Mouse (Mus musculus): ENCODE results near the gene Ccrl2. TPM values are rescaled to one million over a fixed set of nuclear protein-coding genes. Genes with fewer than 3 reads are reported as not detected.

Ccrl2 gene
- polyA plus RNA-seq, 1 experiment from 2014 or later = 2.7 TPM

DNA sequence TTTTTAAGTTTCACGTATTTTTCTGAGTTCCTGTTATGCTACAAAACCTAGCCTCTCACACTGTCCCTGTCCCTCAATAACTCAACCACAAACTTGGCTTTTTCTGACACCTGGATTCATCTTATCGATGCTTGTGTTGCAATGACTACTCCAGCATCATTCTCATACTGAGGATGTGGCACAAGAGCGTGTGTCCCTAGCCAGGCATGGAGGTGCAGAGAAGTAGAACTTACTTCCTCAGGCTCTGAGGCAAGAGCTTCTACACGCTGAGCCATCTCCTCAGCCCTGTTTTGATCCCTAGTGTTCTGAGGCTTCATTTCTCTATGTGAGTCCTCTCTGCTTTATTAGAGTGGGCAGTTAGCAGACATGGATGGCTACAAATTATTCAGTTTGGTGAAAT is 23.6 kb downstream of the Ccrl2 start:
- H3K27me3 ChIP-seq (ENCODE audit: insufficient read depth, low read length) = no peaks in the 10 kb centered on the region
- DNase-seq (ENCODE audit: low spot score) = no peak
- no peak overlapping the region for H3K9ac ChIP-seq (ENCODE audit: low read depth, low read length)
- H3K9me3 ChIP-seq (replicated peaks; ENCODE audit: low read length) = no peaks in the 10 kb centered on the region
- no peak for TF ChIP-seq CTCF (IDR thresholded peaks at IDR 0.05; ENCODE audit: low read depth)
- H3K4me1 ChIP-seq (replicated peaks; ENCODE audit: insufficient read depth, low read length) = no peaks in the 10 kb centered on the region
- no peak overlapping the region for H3K4me2 ChIP-seq (ENCODE audit: low read length)
- no peak overlapping the region for H3K27ac ChIP-seq
- no peak overlapping the region for H3K4me3 ChIP-seq (replicated peaks; ENCODE audit: low read depth, low read length)
- H3K36me3 ChIP-seq (ENCODE audit: insufficient read depth, low read length) = no peaks in the 10 kb centered on the region
- ATAC-seq (replicated peaks; ENCODE audit: low FRiP score, low read depth) = no peak
- WGBS = 88% methylated on average over 4 of the region's 4 CpGs

DNA sequence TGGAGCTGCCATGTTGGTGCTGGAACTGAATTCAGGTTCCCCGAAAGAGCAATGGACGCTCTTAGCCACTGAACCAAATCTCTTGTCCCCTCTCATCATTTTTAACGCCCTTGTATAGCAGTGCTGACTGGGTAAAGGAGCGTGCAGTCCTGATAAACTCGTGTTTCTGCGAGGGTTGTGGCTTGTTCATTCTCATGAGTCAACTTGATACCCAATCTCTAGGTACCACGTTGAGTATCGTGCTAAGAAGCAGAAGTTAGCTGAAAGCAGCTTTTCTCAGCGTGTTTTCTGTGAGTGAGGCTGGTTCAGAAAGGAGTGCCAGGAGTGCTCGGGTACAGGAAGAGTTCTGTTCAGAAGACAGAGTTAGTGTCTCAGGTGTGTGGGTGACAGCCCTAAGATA is 30.5 kb downstream of the Ccrl2 start:
- Histone ChIP-seq H3K4me3 (replicated peaks; ENCODE audit: low read depth, low read length) (no peak overlapping the region), H3K4me2 (ENCODE audit: low read length) (no peak overlapping the region), H3K36me3 (ENCODE audit: insufficient read depth, low read length) (no peaks in the 10 kb centered on the region), H3K9me3 (replicated peaks; ENCODE audit: low read length) (no peaks in the 10 kb centered on the region), H3K27ac (no peak overlapping the region), H3K4me1 (replicated peaks; ENCODE audit: insufficient read depth, low read length) (no peaks in the 10 kb centered on the region), H3K9ac (ENCODE audit: low read depth, low read length) (no peak overlapping the region), H3K27me3 (ENCODE audit: insufficient read depth, low read length) (no peaks in the 10 kb centered on the region)
- DNase-seq (ENCODE audit: low spot score) = no peak
- no peak for TF ChIP-seq CTCF (IDR thresholded peaks at IDR 0.05; ENCODE audit: low read depth)
- ATAC-seq (replicated peaks; ENCODE audit: low FRiP score, low read depth) = no peak
- WGBS = 85% methylated on average over 10 of the region's 10 CpGs

DNA sequence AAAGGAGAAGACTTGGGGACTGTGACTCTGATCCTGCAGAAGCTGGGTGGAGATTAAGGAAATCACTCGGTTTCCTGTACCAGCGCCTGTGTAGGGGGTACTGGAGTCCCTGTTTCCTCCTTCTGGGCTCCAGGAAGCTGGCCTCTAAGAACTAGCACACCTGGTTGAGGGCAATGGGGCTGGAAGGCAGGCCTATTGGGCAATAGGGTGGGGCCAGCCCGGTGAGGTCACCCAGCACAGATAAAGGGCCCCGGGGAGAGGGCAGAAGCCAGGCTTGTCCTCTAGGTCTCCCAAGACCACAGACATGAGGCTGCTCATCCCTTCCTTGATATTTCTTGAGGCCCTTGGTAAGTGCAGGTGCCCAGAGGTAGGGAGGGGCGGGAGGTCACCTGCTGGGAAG is 38.3 kb downstream of the Ccrl2 start, which contains the start of gene Ltf:
Ltf (plus strand) TSS at position 250 of the 400 bp plus-strand sequence.
- no peaks in the 10 kb centered on the region for H3K4me1 ChIP-seq (replicated peaks; ENCODE audit: insufficient read depth, low read length)
- no peak for ATAC-seq (replicated peaks; ENCODE audit: low FRiP score, low read depth)
- H3K27ac ChIP-seq = no peak within 1 kb of the TSS
- no peaks in the 10 kb centered on the region for H3K36me3 ChIP-seq (ENCODE audit: insufficient read depth, low read length)
- H3K9ac ChIP-seq (ENCODE audit: low read depth, low read length) = no peak within 1 kb of the TSS
- no peak within 1 kb of the TSS for H3K4me2 ChIP-seq (ENCODE audit: low read length)
- DNase-seq (ENCODE audit: low spot score) = no peak
- 82% methylated on average over 5 of the region's 5 CpGs for WGBS
- H3K9me3 ChIP-seq (replicated peaks; ENCODE audit: low read length) = no peaks in the 10 kb centered on the region
- no peak within 1 kb of the TSS for H3K4me3 ChIP-seq (replicated peaks; ENCODE audit: low read depth, low read length)
- H3K27me3 ChIP-seq (ENCODE audit: insufficient read depth, low read length) = no peaks in the 10 kb centered on the region
- TF ChIP-seq CTCF (IDR thresholded peaks at IDR 0.05; ENCODE audit: low read depth) = no peak

DNA sequence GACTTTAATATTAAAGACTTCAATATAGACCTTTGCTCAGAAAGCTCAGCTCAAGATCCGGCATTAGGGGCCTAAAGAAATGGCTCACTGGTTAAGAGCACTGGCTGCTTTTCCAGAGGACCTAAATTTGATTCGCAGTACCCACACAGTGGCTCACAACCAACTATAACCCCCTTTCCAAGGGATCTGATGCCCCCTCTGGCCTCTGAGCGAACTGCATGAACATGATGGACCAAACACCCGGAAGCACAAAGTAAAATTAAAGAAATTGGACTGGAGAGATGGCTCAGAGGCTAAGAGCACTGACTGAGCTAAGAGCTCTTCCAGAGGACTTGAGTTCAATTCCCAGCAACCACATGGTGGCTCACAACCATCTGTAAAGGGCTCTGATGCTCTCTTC is 41.7 kb downstream of the Ccrl2 start:
- ATAC-seq (replicated peaks; ENCODE audit: low FRiP score, low read depth) (no peak), DNase-seq (ENCODE audit: low spot score) (no peak)
- Histone ChIP-seq H3K27ac (no peak overlapping the region), H3K36me3 (ENCODE audit: insufficient read depth, low read length) (no peaks in the 10 kb centered on the region), H3K4me1 (replicated peaks; ENCODE audit: insufficient read depth, low read length) (no peaks in the 10 kb centered on the region), H3K9ac (ENCODE audit: low read depth, low read length) (no peak overlapping the region), H3K27me3 (ENCODE audit: insufficient read depth, low read length) (no peaks in the 10 kb centered on the region), H3K9me3 (replicated peaks; ENCODE audit: low read length) (no peaks in the 10 kb centered on the region), H3K4me2 (ENCODE audit: low read length) (no peak overlapping the region), H3K4me3 (replicated peaks; ENCODE audit: low read depth, low read length) (no peak overlapping the region)
- peak; percentile 34; the same call in 1 of the 2 replicates for TF ChIP-seq CTCF (IDR thresholded peaks at IDR 0.05; ENCODE audit: low read depth)
- WGBS = 85% methylated on average over 4 of the region's 4 CpGs

DNA sequence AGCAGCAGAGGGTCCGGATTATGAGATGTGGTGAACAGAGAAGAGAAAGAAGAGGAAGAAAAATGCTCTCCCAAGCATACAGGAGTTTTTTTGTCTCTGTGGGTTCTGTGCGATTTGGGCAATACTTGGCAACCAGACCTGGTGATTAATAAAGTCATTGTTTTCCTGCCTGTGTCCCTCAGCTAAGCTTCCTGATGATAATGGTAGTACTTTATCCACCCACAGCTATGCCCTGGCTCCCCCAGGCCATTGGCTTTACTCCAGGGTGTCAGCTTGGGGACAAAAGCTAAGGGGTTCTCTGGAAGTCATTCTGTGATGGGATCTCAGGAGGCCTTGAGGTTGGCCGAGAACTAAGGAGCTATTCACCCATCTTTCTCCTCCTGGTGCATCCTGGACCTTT is 45.3 kb downstream of the Ccrl2 start:
- no peak for TF ChIP-seq CTCF (IDR thresholded peaks at IDR 0.05; ENCODE audit: low read depth)
- Histone ChIP-seq H3K36me3 (ENCODE audit: insufficient read depth, low read length) (no peaks in the 10 kb centered on the region), H3K9ac (ENCODE audit: low read depth, low read length) (no peak overlapping the region), H3K27ac (no peak overlapping the region), H3K4me3 (replicated peaks; ENCODE audit: low read depth, low read length) (no peak overlapping the region), H3K9me3 (replicated peaks; ENCODE audit: low read length) (no peaks in the 10 kb centered on the region), H3K27me3 (ENCODE audit: insufficient read depth, low read length) (no peaks in the 10 kb centered on the region), H3K4me1 (replicated peaks; ENCODE audit: insufficient read depth, low read length) (no peaks in the 10 kb centered on the region), H3K4me2 (ENCODE audit: low read length) (no peak overlapping the region)
- DNase-seq (ENCODE audit: low spot score) = no peak
- ATAC-seq (replicated peaks; ENCODE audit: low FRiP score, low read depth) = no peak
- 79% methylated on average over 3 of the region's 3 CpGs for WGBS

DNA sequence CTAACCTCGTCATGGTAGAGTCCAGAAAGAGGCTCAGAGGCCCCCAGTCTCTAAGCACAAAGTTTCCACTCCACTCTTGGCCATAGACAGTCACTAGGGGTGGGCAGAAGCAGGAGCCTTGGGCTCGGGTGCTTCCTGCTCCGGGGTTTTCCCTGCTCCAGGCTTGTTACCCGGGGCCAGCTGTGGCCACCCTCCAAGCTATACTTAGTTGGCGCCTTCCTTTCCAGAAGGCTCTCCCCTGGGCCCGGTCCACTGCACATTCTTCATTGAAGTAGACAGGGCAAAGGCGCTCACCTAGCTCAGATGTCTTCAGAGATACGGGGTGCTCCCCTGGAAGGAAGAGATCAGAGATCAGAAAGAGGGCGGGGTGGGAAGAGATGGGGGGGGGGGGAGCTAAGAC is 45.8 kb downstream of the Ccrl2 start:
- Histone ChIP-seq H3K36me3 (ENCODE audit: insufficient read depth, low read length) (no peaks in the 10 kb centered on the region), H3K9me3 (replicated peaks; ENCODE audit: low read length) (no peaks in the 10 kb centered on the region), H3K27me3 (ENCODE audit: insufficient read depth, low read length) (no peaks in the 10 kb centered on the region), H3K4me3 (replicated peaks; ENCODE audit: low read depth, low read length) (no peak overlapping the region), H3K4me1 (replicated peaks; ENCODE audit: insufficient read depth, low read length) (no peaks in the 10 kb centered on the region), H3K4me2 (ENCODE audit: low read length) (no peak overlapping the region), H3K27ac (no peak overlapping the region), H3K9ac (ENCODE audit: low read depth, low read length) (no peak overlapping the region)
- DNase-seq (ENCODE audit: low spot score) = peak; percentile 22
- no peak for ATAC-seq (replicated peaks; ENCODE audit: low FRiP score, low read depth)
- TF ChIP-seq CTCF (IDR thresholded peaks at IDR 0.05; ENCODE audit: low read depth) = no peak
- 52% methylated on average over 9 of the region's 9 CpGs for WGBS

DNA sequence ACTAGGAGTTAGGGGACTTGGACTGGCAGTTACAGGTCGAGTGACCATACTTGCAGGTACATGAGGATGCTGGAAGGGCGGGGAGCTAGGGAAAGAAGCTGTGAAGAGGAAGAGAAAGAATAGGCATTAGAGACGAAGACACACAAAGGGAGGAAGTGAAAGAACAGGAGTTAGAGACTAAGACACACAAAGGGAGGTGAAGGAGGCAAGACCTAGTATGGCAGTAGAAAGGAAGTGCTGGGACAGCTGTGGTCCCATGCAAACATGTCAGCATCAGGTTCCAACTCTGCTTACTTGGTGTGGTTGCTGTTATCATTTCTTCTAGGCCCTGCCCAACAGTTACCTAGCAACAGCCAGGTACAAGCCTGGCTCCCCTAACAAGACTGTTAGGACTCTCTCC is 47.6 kb downstream of the Ccrl2 start:
- DNase-seq (ENCODE audit: low spot score) = no peak
- H3K9ac ChIP-seq (ENCODE audit: low read depth, low read length) = no peak overlapping the region
- WGBS = 59% methylated on average over 3 of the region's 3 CpGs
- no peak overlapping the region for H3K27ac ChIP-seq
- no peak overlapping the region for H3K4me3 ChIP-seq (replicated peaks; ENCODE audit: low read depth, low read length)
- no peaks in the 10 kb centered on the region for H3K4me1 ChIP-seq (replicated peaks; ENCODE audit: insufficient read depth, low read length)
- no peak for ATAC-seq (replicated peaks; ENCODE audit: low FRiP score, low read depth)
- no peak overlapping the region for H3K4me2 ChIP-seq (ENCODE audit: low read length)
- no peaks in the 10 kb centered on the region for H3K27me3 ChIP-seq (ENCODE audit: insufficient read depth, low read length)
- H3K9me3 ChIP-seq (replicated peaks; ENCODE audit: low read length) = no peaks in the 10 kb centered on the region
- no peak for TF ChIP-seq CTCF (IDR thresholded peaks at IDR 0.05; ENCODE audit: low read depth)
- H3K36me3 ChIP-seq (ENCODE audit: insufficient read depth, low read length) = no peaks in the 10 kb centered on the region

Measured in kidney, postnatal 0 days (tissue).